Mouse (Mus musculus) lung, embryonic 14.5 days (tissue): ENCODE measurements around the gene Apln. TPM values are rescaled to one million over a fixed set of nuclear protein-coding genes. Genes with fewer than 3 reads are reported as not detected.
A peak's percentile ranks its signal among the peaks of the same experiment; 100 is the strongest.

ENCODE experiments used
- ATAC-seq: fragments of 200-750 bp; cut with Nextera tagmentation; 2 replicates; pipeline ENCODE4 v1.8.0; 2017; ENCODE audit warnings: mild to moderate bottlenecking, moderate TSS enrichment, moderate library complexity; ENCODE audit not compliant: insufficient read depth
- DNase-seq: peaks from one replicate; pipeline ENCODE4 v3.0.0-alpha.2; 2015
- H3K27ac ChIP-seq: fragments of 300-500 bp; sonication (generic); 2 replicates; pipeline ENCODE4 v1.5.1; 2014; ENCODE audit warnings: low read depth, mild to moderate bottlenecking, moderate library complexity
- H3K27me3 ChIP-seq: fragments of 300-500 bp; sonication (generic); 2 replicates; pipeline ENCODE4 v1.6.1; 2014; ENCODE audit warnings: low read length, control low read depth; ENCODE audit not compliant: insufficient read depth
- H3K36me3 ChIP-seq: fragments of 300-500 bp; sonication (generic); 2 replicates; pipeline ENCODE4 v1.6.1; 2014; ENCODE audit warnings: control low read depth; ENCODE audit not compliant: insufficient read depth
- H3K4me1 ChIP-seq: fragments of 300-500 bp; sonication (generic); 2 replicates; pipeline ENCODE4 v1.6.1; 2014; ENCODE audit warnings: antibody characterized with exemption, control low read depth; ENCODE audit not compliant: insufficient read depth
- H3K4me2 ChIP-seq: fragments of 300-500 bp; sonication (generic); 2 replicates; pipeline ENCODE4 v1.6.1; 2014; ENCODE audit warnings: mild to moderate bottlenecking
- H3K4me3 ChIP-seq: fragments of 300-500 bp; sonication (generic); 2 replicates; pipeline ENCODE4 v1.5.1; 2014; ENCODE audit warnings: low read depth, low read length
- H3K9ac ChIP-seq: fragments of 300-500 bp; sonication (generic); 2 replicates; pipeline ENCODE4 v1.6.1; 2014
- H3K9me3 ChIP-seq: fragments of 300-500 bp; sonication (generic); 2 replicates; pipeline ENCODE4 v1.6.1; 2016; ENCODE audit warnings: low read depth, low read length, control low read depth
- CTCF ChIP-seq: IDR thresholded peaks from 2 replicates; pipeline ENCODE4 v1.5.1; 2016; ENCODE audit warnings: antibody characterized with exemption, low read depth
- WGBS: fragments of 180-500 bp; shearing (Covaris S2); extraction: QIAGEN DNeasy Blood & Tissue Kit; methylation state at CpG from one replicate; pipeline ENCODE4 v1.1.7; 2014; 5-methylcytosine and 5-hydroxymethylcytosine counted together
- polyA plus RNA-seq: library from polyadenylated mRNA; unstranded; fragments of >200 nt; fragmentation: Nextera tagmentation; extraction: Ambion mirVana; gene quantifications from 2 replicates; pipeline ENCODE4 v1.2.1, GENCODE M21; 2014

Gene Apln
- polyA plus RNA-seq, 1 experiment from 2014 or later = 15.7 TPM

DNA sequence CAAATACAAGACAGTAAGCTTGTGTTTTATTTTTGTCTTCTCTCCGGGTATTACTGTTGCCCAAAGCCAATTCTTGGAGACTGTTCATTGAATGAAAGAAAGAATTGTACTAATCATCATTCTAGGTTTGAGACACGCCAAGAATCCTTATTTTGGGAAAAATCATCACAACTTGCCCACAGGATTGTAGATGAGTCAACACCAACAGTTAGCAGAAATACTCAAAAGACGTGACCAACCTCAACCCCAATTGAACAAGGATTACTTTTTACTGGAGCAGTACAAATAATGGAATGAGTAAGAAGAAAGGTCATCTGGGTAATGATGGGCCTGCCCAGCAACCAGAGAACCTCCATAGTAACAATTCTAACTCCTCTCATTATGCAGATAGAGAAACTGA lies 5.7 kb upstream of the Apln start:
- ATAC-seq = no peak
- no peaks in the 10 kb centered on the region for H3K4me1 ChIP-seq

GRCm38 (mm10) chrX:48033766-48034143 lies 898 bp downstream of the Apln start:
- H3K9ac ChIP-seq = peak overlapping the region; percentile 59; the same call in 1 of the 2 replicates

More for the DNA sequence above, 5.7 kb upstream of the Apln start:
- no peak overlapping the region for H3K4me2 ChIP-seq
- H3K36me3 ChIP-seq = no peaks in the 10 kb centered on the region
- no peak for DNase-seq
- TF ChIP-seq CTCF = no peak
- H3K27ac ChIP-seq = no peak overlapping the region
- 72% methylated on average over 3 of the region's 3 CpGs for WGBS
- H3K27me3 ChIP-seq = no peaks in the 10 kb centered on the region
- no peaks in the 10 kb centered on the region for H3K9me3 ChIP-seq
- H3K4me3 ChIP-seq = no peak overlapping the region
- no peak overlapping the region for H3K9ac ChIP-seq

GRCm38 (mm10) chrX:48033024-48033423 lies 1.6 kb downstream of the Apln start:
- H3K9ac ChIP-seq = peak overlapping the region; percentile 26
- no peaks in the 10 kb centered on the region for H3K9me3 ChIP-seq
- no peaks in the 10 kb centered on the region for H3K36me3 ChIP-seq
- peak overlapping the region; percentile 73 for H3K4me2 ChIP-seq
- no peak overlapping the region for H3K27ac ChIP-seq
- no peaks in the 10 kb centered on the region for H3K27me3 ChIP-seq
- no peak for TF ChIP-seq CTCF
- H3K4me3 ChIP-seq = peak overlapping the region; percentile 49
- H3K4me1 ChIP-seq = no peaks in the 10 kb centered on the region
- DNase-seq (peak; percentile 50), ATAC-seq (no peak)
- WGBS = 49% methylated on average over 3 of the region's 3 CpGs

More at GRCm38 (mm10) chrX:48033766-48034143, 898 bp downstream of the Apln start:
- Histone ChIP-seq H3K4me2 (peak overlapping the region; percentile 73), H3K27ac (no peak overlapping the region), H3K27me3 (no peaks in the 10 kb centered on the region), H3K9me3 (no peaks in the 10 kb centered on the region), H3K4me1 (no peaks in the 10 kb centered on the region), H3K4me3 (peak overlapping the region; percentile 49), H3K36me3 (no peaks in the 10 kb centered on the region)
- DNase-seq (peak; percentile 21), ATAC-seq (peak; percentile 13)
- WGBS = 10% methylated on average over 10 of the region's 11 CpGs
- no peak for TF ChIP-seq CTCF

DNA sequence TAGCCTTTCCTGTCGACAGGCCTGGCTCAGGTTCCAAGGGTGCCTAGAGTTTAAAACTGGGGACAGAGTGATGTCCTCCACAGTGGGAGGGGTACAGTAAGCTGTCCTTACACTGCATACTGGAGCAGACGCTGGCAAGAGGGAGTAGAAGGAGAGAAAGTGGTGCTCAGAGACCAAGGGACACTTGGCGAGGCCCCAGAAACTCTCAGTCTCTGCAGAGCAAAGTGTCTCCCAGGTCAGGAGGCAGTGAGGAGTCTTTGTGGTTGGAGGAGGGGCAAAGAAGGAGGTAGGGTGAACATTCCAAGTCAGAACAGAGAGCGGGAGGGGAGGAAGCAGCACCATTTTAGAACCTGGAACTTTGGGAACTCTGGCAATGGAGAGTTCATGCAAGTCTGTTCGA lies 2.8 kb downstream of the Apln start:
- H3K36me3 ChIP-seq = no peaks in the 10 kb centered on the region
- no peak overlapping the region for H3K27ac ChIP-seq
- H3K4me2 ChIP-seq = peak overlapping the region; percentile 18; the same call in 1 of the 2 replicates
- no peak overlapping the region for H3K9ac ChIP-seq
- H3K4me1 ChIP-seq = no peaks in the 10 kb centered on the region
- DNase-seq (no peak), ATAC-seq (no peak)
- no peaks in the 10 kb centered on the region for H3K9me3 ChIP-seq
- no peaks in the 10 kb centered on the region for H3K27me3 ChIP-seq
- H3K4me3 ChIP-seq = no peak overlapping the region
- WGBS = 66% methylated on average over 5 of the region's 5 CpGs
- TF ChIP-seq CTCF = no peak

- H3K36me3 ChIP-seq = no peaks in the 10 kb centered on the region
- H3K9ac ChIP-seq = no peak overlapping the region
- H3K4me1 ChIP-seq = no peaks in the 10 kb centered on the region
- H3K4me3 ChIP-seq = no peak overlapping the region
- no peak for TF ChIP-seq CTCF
- no peaks in the 10 kb centered on the region for H3K27me3 ChIP-seq
- DNase-seq = no peak
- 82% methylated on average over 3 of the region's 3 CpGs for WGBS
- H3K27ac ChIP-seq = no peak overlapping the region
- no peak for ATAC-seq
- no peak overlapping the region for H3K4me2 ChIP-seq
- H3K9me3 ChIP-seq = no peaks in the 10 kb centered on the region
These were observed 4.1 kb downstream of the Apln start for GRCm38 (mm10) chrX:48030593-48030992.

- no peak overlapping the region for H3K27ac ChIP-seq
- no peak for ATAC-seq
- TF ChIP-seq CTCF = no peak
- no peak for DNase-seq
- H3K4me3 ChIP-seq = no peak overlapping the region
- H3K36me3 ChIP-seq = no peaks in the 10 kb centered on the region
- WGBS = 67% methylated on average over 1 of the region's 1 CpGs
- H3K9ac ChIP-seq = no peak overlapping the region
- no peaks in the 10 kb centered on the region for H3K27me3 ChIP-seq
- no peaks in the 10 kb centered on the region for H3K9me3 ChIP-seq
- H3K4me2 ChIP-seq = no peak overlapping the region
- H3K4me1 ChIP-seq = no peaks in the 10 kb centered on the region
These were observed 11.8 kb downstream of the Apln start for GRCm38 (mm10) chrX:48022811-48023210.

DNA sequence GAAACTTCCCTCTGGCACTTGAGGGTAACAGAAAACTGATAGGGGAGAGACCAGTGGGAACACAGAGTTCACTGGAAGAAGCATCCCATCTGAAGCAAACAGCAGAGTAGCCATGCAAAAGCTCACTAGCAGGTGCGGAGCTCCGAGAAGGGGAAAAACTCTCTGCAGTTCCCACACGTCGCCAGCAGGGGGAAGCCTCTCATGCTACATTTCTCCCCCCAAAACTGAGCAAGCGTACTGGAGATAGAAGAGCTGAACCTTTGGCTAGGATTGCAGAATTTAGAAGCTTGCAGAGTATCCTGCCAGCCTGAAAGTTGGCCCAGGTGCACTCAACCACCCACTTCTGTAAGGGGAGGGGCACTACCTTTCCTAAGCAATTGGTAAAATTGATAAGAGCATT lies 14.7 kb downstream of the Apln start:
- Histone ChIP-seq H3K4me1 (no peaks in the 10 kb centered on the region), H3K4me3 (no peak overlapping the region), H3K27me3 (no peaks in the 10 kb centered on the region), H3K9me3 (no peaks in the 10 kb centered on the region), H3K4me2 (no peak overlapping the region), H3K9ac (no peak overlapping the region), H3K27ac (no peak overlapping the region), H3K36me3 (no peaks in the 10 kb centered on the region)
- ATAC-seq (peak; percentile 58; the same call in 1 of the 2 replicates), DNase-seq (peak; percentile 84)
- peak; percentile 82 for TF ChIP-seq CTCF
- whole genome bisulfite sequencing = 9% methylated on average over 5 of the region's 5 CpGs

GRCm38 (mm10) chrX:48019359-48019758 lies 15.3 kb downstream of the Apln start:
- H3K9me3 ChIP-seq = no peaks in the 10 kb centered on the region
- no peak overlapping the region for H3K4me2 ChIP-seq
- no peaks in the 10 kb centered on the region for H3K36me3 ChIP-seq
- no peaks in the 10 kb centered on the region for H3K4me1 ChIP-seq
- DNase-seq (no peak), ATAC-seq (no peak)
- WGBS = 38% methylated on average over 15 of the region's 15 CpGs
- H3K27ac ChIP-seq = no peak overlapping the region
- H3K9ac ChIP-seq = no peak overlapping the region
- 0 out of 2 replicates have a peak, but pooled peaks have one; percentile 1 for TF ChIP-seq CTCF
- no peaks in the 10 kb centered on the region for H3K27me3 ChIP-seq
- H3K4me3 ChIP-seq = no peak overlapping the region
